Mouse (Mus musculus) urinary bladder, postnatal 36 days (tissue): ENCODE data around the gene Scgb2b3.

Experiments
- DNase-seq, 2 experiments: peaks; one replicate each; pipeline ENCODE4 v3.0.0; 2022; ENCODE audit warnings: low spot score in 2 of 2, mixed read lengths in 1 of 2

Gene Scgb2b3

GRCm38 (mm10) chr7:31362022-31362560 is at the start of gene Scgb2b3:
Scgb2b3 (minus strand) TSS chr7:31362072.
- DNase-seq = no peak

DNA sequence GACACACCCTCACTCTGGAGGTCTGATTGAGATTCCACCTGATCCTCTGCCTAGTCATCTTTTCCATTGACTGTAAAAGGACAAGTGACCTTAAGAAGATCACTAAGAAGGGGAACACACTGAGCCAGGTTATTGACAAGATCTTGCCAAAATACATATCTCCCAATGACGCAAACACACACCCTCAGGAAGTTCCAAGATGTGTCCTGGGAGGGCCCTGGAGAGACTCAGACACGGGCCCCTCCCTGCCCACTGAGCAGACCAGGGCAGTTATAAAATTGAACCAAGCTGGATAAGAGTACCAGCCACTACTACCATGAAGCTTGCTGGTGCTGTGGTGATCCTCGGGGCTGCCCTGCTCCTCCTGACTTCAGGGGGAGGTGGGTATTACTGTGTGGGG is 13.4 kb upstream of the Scgb2b3 start, which contains the start of gene Scgb1b3:
Scgb1b3 (plus strand) TSS at position 301 of the 400 bp plus-strand sequence.
- DNase-seq = no peak
